Mouse (Mus musculus) liver, postnatal 0 days (tissue): ENCODE data around the gene Foxa2.

Source experiments
- CTCF ChIP-seq: sonication (generic); IDR thresholded peaks from 2 replicates; pipeline ENCODE4 v1.5.1; 2016; ENCODE audit warnings: antibody characterized with exemption, low read depth
- EP300 ChIP-seq: IDR thresholded peaks from 2 replicates; pipeline ENCODE4 v1.6.1; 2016; ENCODE audit warnings: antibody characterized with exemption, low read depth, mild to moderate bottlenecking

DNA sequence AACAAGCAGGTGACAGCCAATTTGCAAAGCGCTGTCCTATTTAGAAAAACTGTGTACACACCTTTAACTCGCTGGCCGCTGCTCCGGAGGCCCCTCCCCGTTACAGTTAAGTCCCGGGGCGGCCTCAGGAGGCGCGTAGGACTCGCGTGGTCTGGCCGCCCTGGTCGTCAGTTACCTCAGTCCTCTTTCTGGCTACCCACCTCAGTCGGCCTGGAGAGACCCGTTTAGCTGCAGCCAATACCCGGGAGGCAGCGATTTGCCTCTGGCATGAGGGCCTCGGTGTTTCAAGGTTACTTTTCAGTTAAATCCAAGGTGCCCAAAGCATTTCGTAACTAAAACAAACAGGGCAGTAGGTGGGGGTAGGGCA is at the start of gene Foxa2:
- TF ChIP-seq CTCF (no peak), EP300 (no peak)
